Mouse (Mus musculus) embryo, embryonic 9.5 days (tissue): ENCODE data around the gene Acin1.

Source experiments
- DNase-seq: peaks from one replicate; pipeline ENCODE4 v3.0.0-alpha.2; 2017; ENCODE audit errors: extremely low spot score

The Acin1 gene

DNA sequence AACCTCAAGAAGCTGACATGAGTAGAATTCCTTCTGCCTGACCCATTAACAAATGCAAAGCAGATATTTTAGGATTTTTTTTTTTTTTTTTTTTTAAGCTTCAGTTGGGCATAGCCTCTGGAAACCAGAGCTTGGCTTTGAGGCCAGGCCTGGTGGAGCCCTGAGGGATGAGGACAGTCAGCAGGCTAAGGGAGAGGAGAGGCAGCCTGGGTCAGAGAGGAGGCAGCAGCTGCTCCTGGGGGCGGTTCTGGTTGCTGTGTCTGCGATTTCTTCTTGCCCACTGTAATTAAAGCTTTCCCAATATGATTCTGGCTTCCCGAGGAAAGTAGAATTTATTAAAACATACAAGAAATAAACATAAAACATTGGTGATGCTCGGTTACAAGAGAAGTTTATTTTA lies 77.5 kb downstream of the Acin1 start:
- no peak for DNase-seq

DNA sequence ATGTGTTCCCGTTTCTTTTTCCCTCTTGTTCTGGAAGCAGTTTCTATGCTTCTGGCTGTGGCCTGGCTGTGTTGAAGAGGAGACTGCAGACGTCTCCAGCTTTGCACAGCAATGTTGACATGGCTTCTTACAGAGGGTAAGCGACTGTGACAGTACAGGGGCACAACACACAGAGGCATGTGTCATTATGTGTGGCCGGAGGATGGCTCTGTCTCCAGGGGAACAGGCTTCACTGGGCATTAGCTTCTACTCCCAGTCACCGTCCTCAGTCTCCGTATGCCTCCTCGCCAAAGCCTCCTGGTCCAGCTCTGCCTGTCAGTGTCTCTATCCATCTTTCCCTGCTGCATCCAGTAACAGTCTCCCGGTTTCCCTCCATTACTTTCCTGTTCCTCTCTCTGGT lies 79.5 kb downstream of the Acin1 start:
- DNase-seq = no peak

DNA sequence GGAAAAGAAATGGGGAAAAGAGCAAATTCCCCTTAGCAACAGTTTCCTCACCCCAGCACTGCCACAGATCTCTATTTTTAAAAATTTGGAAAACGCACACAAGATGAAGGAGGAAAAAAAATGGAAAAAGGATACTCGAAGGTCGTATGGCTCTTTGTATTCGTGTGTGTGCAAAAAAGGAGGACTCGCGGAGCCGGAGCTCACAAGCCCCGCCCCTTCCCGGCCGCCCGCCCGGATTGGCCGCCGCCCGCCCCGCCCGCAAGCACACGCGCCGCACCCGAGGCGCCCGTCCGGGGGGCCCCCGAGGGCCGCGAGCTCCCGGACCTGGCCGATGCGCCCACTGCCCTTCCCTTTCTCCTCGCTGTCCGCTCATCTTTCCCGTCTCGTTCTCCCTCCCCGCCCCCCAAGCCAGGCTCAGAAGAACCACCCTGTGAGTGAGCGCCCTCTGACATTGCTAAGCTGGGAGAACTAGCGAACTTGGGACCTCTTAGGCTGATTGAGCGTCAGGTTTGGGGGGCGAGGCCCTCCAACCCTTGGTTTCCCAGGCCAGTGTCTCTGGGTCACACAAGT lies 80.9 kb downstream of the Acin1 start, which contains the start of gene 4931414P19Rik:
Gene 4931414P19Rik (minus strand): TSS at position 242 of the 570 bp plus-strand sequence.
- DNase-seq = peak; percentile 83

DNA sequence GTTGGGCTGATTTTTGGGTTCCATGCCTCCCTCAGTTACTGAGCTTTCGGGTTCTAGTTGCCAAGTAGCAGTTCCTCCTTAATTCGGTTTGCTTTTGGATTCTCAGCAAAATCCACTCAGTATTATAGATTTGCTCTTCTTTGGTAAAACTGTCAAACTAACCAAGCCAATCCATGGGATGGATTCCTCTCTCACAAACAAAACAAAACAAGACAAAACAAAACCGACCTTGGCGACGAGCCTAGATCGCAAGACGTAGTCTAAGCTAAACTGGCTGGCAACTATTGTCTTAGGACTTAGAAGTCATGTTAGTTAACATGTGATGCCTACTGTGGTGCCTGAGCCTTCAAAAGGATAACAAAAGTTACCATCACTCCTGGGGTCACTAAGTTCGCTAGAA lies 83.0 kb downstream of the Acin1 start:
- DNase-seq = no peak

DNA sequence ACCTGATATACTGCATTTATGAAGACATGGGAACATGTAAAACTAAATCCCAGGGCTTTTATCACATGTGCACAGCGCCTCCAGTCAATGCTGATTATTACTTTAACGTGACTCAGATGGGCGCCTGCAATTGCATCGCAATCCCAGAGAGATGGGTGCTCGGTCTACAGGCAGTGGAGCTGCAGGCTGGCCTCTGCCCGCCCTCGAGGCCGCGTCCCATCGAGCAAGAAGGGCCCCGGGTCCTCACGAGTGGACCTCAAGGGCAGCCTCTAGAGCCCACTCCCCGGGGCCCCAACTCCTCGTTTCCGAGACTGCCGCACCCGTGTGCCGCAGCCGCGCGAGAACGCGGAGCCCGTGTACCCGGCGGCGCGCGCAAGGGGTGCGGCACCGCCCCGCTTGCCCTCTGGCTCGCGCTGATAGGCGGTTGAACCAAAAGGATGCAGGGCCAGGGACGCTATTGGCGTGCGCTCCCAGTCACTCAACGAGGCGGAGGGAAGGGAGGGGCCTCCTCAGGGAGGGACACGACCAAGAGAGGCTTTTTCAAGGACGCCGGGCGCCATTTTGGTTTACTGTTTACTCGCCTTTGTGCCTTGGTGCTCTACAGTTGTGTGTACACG lies 83.6 kb downstream of the Acin1 start:
- peak; percentile 94 for DNase-seq

DNA sequence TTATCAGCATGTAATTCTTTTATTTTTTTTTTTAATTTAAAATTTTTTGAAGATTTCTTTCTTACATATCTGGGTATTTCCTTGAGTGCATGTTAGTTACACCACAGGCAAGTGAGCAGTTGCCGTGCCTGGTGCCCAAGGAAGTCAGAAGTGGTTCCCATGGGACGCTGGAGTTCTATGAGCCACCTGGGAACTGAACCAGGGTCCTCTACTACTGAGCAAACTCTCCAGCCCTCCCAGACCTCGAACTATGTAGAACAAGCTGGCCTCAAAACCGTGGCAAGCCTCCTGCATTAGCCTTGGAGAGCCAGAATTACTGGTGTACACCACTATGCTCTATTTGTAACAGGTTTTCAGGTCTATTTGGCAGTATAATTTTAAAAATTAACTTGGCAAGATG lies 84.1 kb downstream of the Acin1 start:
- DNase-seq = no peak

DNA sequence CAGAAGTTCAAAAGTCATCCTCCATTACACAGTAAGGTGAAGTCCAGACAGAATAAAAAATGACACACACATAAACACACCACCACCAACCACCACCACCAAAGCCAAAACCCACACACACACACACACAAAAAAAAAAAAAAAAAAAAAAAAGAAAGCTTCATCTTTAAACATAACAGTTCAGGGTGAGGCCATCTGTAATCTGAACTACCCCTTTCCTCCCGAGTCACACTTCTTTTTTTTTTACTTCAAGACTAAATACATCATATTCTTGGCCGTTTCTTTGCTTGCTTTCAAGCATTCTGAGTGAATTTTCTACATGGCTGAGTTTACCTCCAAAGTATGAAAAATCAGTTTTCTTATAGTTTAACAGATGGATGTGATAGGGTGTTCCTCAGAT lies 85.1 kb downstream of the Acin1 start:
- DNase-seq = no peak

DNA sequence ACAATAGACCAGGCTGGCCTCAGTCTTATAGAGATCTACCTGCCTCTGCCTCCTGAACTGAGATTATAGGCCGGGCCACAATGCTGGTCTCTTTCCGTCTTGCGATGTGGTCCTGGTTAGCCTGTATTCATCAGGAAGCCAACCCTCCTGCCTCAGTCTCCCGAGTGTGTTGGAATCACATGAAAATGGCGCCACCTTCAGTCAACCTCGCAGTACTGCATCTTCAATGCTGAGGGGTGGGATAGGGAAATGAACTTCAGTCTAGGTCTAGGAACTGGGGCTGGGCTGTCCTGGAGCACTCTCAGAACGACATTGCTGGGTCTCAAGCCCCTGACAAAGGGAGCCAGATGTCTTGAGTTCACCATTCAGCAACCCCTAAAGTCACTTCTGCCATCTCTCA lies 89.6 kb downstream of the Acin1 start:
- no peak for DNase-seq

DNA sequence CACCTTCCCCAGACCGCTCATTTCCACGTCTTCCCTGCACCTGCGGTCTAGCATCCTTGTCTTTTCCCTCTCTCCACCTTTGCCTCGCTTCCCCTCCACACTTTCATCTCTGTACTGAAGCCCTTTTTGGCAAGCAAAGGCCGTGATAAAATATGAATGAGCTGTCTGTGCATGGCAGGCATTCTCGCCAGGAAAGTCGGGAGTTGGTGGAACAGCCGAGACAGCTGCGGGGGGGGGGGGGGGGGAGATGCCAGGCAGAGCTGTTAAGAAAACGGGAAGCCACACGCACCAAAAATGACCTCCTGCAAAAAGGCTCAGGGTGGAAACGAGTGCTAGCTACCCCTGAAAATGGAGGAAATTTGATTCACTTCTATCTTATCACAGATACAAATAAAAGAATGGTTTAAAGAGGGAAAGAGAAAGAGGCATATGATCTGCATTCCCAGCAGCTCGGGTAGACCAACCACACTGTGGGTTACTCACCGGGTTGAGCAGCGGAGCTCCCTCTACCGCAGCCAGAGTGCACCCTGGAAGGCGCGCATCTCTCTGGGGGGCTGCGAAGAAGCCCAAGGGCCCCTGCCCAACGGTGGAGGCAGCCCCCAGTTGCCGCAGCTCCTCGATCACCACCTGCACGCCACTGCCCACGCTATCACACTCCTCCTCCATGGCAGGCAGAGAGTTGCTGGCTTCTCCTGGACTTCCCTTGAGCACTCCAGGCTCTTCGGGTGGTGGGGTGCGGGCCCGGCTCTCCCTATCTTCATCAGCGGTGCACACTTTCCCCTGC lies 91.9 kb downstream of the Acin1 start:
- no peak for DNase-seq

DNA sequence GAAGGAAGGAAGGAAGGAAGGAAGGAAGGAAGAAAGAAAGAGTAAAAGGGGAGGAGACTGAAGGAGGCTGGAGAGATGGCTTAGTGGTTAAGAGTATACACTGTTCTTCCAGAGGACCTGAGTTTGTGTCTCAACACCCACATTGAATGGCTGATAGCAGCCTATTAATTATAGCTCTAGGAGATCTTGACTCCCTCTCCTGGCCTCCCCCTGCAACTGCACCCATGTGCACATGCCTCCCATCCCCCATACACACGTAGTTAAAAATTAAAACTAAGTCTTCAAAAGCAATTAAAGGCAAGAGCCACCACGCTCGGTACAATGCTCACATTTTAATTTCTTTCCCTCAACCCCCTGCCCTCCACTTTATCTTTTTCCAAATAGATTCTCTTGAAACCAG lies 92.7 kb downstream of the Acin1 start:
- DNase-seq = no peak

DNA sequence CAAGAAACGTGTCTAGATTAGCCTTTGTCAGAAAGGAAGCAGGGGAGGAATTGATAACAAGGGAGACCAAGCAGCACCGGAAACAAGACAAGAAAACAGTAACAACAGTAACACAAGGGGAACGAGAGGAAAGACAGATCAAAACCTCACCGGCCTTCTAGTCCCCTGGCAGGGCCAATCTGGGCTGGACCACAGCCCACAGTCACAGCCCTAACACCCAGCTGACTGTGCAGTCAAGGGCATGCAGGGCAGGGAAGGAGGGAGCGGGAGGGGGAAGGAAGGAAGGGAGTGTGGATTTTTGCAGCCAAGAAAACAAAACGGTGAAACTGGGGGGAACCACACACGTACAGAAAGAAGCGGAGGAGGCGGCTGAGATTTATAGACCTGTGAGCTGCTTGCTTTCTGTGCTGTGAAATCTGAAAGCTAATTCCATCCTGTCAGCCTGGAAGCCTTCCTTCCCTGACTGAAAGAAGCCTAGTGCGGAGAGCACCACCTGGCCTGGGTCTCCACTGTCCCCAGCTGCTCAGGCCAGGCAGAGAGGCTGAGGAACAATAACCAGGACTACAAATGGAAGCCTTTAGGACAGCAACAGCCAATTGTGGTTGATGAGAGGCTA lies 94.3 kb downstream of the Acin1 start:
- no peak for DNase-seq
